Mouse (Mus musculus) heart, postnatal 0 days (tissue): ENCODE data around the gene Pappa2. TPM values are rescaled to one million over a fixed set of nuclear protein-coding genes. Genes with fewer than 3 reads are reported as not detected.

Source experiments
- ATAC-seq: fragments of 200-750 bp; cut with Nextera tagmentation; 2 replicates; pipeline ENCODE4 v1.8.0; 2017; ENCODE audit warnings: low read depth, moderate number of reproducible peaks, moderate library complexity; ENCODE audit not compliant: insufficient read depth
- DNase-seq: peaks from one replicate; pipeline ENCODE4 v3.0.0-alpha.2; 2016; ENCODE audit warnings: low spot score
- H3K27ac ChIP-seq: fragments of 300-500 bp; sonication (generic); 2 replicates; pipeline ENCODE4 v1.5.1; 2014; ENCODE audit warnings: low read depth, mild to moderate bottlenecking
- H3K27me3 ChIP-seq: fragments of 300-500 bp; sonication (generic); 2 replicates; pipeline ENCODE4 v1.6.1; 2014; ENCODE audit warnings: low read length, mixed read lengths; ENCODE audit not compliant: control insufficient read depth, insufficient read depth
- H3K36me3 ChIP-seq: fragments of 300-500 bp; sonication (generic); replicated peaks from 2 replicates; pipeline ENCODE4 v1.6.1; 2014; ENCODE audit warnings: low read length, mixed read lengths; ENCODE audit not compliant: control insufficient read depth, insufficient read depth
- H3K4me1 ChIP-seq: fragments of 300-500 bp; sonication (generic); 2 replicates; pipeline ENCODE4 v1.6.1; 2014; ENCODE audit warnings: antibody characterized with exemption; ENCODE audit not compliant: control insufficient read depth, insufficient read depth
- H3K4me2 ChIP-seq: fragments of 300-500 bp; sonication (generic); 2 replicates; pipeline ENCODE4 v1.6.1; 2014; ENCODE audit warnings: low read depth, mild to moderate bottlenecking, low read length, moderate library complexity
- H3K4me3 ChIP-seq: fragments of 300-500 bp; sonication (generic); 2 replicates; pipeline ENCODE4 v1.5.1; 2014; ENCODE audit warnings: low read depth, low read length
- H3K9ac ChIP-seq: fragments of 300-500 bp; sonication (generic); replicated peaks from 2 replicates; pipeline ENCODE4 v1.6.1; 2014; ENCODE audit warnings: low read depth, low read length, mixed read lengths
- H3K9me3 ChIP-seq: fragments of 300-500 bp; sonication (generic); replicated peaks from 2 replicates; pipeline ENCODE4 v1.6.1; 2016; ENCODE audit warnings: low read length; ENCODE audit not compliant: control insufficient read depth
- CTCF ChIP-seq: IDR thresholded peaks from 2 replicates; pipeline ENCODE4 v1.5.1; 2016; ENCODE audit warnings: antibody characterized with exemption, control low read depth, low read depth
- EP300 ChIP-seq: IDR thresholded peaks from 2 replicates; pipeline ENCODE4 v1.6.1; 2016; ENCODE audit warnings: antibody characterized with exemption, low read depth
- WGBS: fragments of 180-500 bp; shearing (Covaris S2); extraction: QIAGEN DNeasy Blood & Tissue Kit; methylation state at CpG from one replicate; pipeline ENCODE4 v1.1.7; 2014; 5-methylcytosine and 5-hydroxymethylcytosine counted together
- polyA plus RNA-seq: library from polyadenylated mRNA; unstranded; fragments of >200 nt; fragmentation: Nextera tagmentation; extraction: Ambion mirVana; gene quantifications from 2 replicates; pipeline ENCODE4 v1.2.1, GENCODE M21; 2015
- total RNA-seq: library from RNA; depleted of rRNA; stranded (reverse); fragments of >200 nt; gene quantifications from 2 replicates; pipeline ENCODE4 v1.2.3, GENCODE M21; 2014; ENCODE audit warnings: low replicate concordance

The Pappa2 gene
- total and polyA plus RNA-seq, 2 experiments from 2014 or later, result 0.08 to 0.16 TPM

DNA sequence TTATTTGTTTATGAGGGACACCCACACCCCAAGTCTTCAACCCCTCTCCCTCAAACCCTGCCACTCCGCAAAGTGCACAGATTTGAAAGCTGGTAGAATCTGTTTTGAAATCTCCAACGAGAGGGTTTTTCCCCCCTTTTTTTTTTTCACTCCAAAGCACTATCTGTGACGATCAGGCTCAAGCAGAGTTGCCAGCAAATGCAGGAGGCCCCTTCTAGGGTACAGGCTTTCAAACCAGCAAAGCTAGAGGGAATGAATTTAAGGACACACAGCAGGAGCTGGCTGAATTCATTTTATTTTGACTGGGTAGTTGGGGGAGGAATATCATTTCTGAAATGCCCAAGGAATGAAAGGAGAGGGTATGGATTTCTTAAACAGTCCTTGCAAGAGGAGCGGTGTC is 19.3 kb downstream of the Pappa2 start:
- Histone ChIP-seq H3K4me2 (no peak overlapping the region), H3K4me3 (no peak overlapping the region), H3K36me3 (no peaks in the 10 kb centered on the region), H3K4me1 (no peaks in the 10 kb centered on the region; the same call in 1 of the 2 replicates), H3K9ac (no peak overlapping the region), H3K27ac (no peak overlapping the region), H3K9me3 (no peaks in the 10 kb centered on the region), H3K27me3 (no peaks in the 10 kb centered on the region)
- TF ChIP-seq CTCF (no peak), EP300 (no peak)
- ATAC-seq, result no peak
- no peak for DNase-seq
- WGBS, result 38% methylated on average over 4 of the region's 4 CpGs

DNA sequence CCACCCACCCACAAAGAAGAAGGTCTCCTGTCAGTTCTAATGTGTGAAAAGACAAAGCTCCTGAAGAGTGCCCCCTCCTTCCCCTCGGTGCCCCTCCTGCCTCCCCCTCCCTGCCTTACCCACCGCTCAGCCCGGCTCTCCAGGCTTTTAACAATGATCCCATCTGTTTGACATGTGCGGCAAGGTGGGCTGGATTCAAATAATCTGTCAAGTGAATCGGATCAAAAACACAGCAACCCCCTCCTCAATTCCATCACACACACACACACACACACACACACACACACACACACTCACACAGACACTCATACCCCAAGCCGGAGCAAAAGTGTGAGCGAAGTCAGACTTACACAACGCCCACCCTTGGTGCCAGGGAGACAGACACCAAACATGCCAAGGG is 19.7 kb downstream of the Pappa2 start:
- DNase-seq (no peak), ATAC-seq (no peak)
- no peak overlapping the region for H3K27ac ChIP-seq
- no peak overlapping the region for H3K9ac ChIP-seq
- no peaks in the 10 kb centered on the region for H3K36me3 ChIP-seq
- WGBS, result 23% methylated on average over 8 of the region's 8 CpGs
- no peaks in the 10 kb centered on the region for H3K9me3 ChIP-seq
- TF ChIP-seq EP300, result no peak
- no peak for TF ChIP-seq CTCF
- 0 out of 2 replicates have a peak overlapping the region, but pooled peaks have one; percentile 25 for H3K4me2 ChIP-seq
- H3K4me3 ChIP-seq, result no peak overlapping the region
- no peaks in the 10 kb centered on the region; the same call in 1 of the 2 replicates for H3K4me1 ChIP-seq
- no peaks in the 10 kb centered on the region for H3K27me3 ChIP-seq

DNA sequence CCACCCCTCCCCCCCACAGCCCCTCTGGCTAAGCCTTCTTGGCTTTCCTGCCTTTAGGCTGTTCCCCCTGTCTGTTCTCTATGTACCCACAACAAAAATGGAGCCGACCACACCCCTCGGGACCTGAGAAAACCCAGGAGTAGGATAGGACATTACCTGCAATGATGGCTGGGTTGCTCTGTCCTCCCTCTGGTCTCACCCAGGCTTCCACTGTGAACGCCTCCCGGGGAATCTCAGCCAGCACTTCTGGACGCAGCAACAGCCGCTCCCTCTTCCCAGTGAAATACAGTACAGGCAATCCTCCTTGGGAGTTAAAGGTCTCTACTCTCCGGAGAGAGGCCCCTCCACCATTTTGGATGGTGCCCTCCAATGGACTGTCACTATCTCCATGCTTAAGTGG is 23.9 kb downstream of the Pappa2 start:
- Histone ChIP-seq H3K9ac (no peak overlapping the region), H3K4me3 (no peak overlapping the region), H3K36me3 (no peaks in the 10 kb centered on the region), H3K27ac (no peak overlapping the region), H3K4me2 (no peak overlapping the region), H3K27me3 (no peaks in the 10 kb centered on the region), H3K4me1 (no peaks in the 10 kb centered on the region; the same call in 1 of the 2 replicates), H3K9me3 (no peaks in the 10 kb centered on the region)
- WGBS, result 65% methylated on average over 7 of the region's 7 CpGs
- DNase-seq (no peak), ATAC-seq (no peak)
- TF ChIP-seq EP300 (no peak), CTCF (no peak)

DNA sequence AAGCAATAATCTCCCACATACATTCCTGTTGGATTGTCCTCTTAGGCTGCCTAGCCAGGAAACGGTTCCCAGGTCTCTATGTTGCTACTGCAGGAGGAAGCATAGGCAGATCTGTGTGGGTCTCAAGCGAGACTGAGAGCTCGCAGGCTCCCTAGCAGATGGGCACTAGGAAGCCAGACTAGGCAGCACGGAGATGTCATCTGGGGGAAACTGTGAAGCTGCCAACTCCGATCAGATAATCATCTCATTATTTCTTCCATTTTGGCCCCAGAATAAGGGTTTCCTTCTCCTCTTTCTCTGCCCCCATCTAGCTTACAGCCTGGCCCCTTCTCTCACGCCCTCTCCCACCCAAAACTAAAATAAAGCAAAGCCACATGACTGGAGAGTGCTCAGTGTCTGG is 25.5 kb downstream of the Pappa2 start:
- Histone ChIP-seq H3K4me2 (no peak overlapping the region), H3K9me3 (no peaks in the 10 kb centered on the region), H3K9ac (no peak overlapping the region), H3K4me3 (no peak overlapping the region), H3K4me1 (no peaks in the 10 kb centered on the region), H3K27me3 (no peaks in the 10 kb centered on the region), H3K36me3 (no peaks in the 10 kb centered on the region), H3K27ac (no peak overlapping the region)
- ATAC-seq, result no peak
- 36% methylated on average over 6 of the region's 6 CpGs for WGBS
- no peak for DNase-seq
- no peak for TF ChIP-seq CTCF
- TF ChIP-seq EP300, result no peak

DNA sequence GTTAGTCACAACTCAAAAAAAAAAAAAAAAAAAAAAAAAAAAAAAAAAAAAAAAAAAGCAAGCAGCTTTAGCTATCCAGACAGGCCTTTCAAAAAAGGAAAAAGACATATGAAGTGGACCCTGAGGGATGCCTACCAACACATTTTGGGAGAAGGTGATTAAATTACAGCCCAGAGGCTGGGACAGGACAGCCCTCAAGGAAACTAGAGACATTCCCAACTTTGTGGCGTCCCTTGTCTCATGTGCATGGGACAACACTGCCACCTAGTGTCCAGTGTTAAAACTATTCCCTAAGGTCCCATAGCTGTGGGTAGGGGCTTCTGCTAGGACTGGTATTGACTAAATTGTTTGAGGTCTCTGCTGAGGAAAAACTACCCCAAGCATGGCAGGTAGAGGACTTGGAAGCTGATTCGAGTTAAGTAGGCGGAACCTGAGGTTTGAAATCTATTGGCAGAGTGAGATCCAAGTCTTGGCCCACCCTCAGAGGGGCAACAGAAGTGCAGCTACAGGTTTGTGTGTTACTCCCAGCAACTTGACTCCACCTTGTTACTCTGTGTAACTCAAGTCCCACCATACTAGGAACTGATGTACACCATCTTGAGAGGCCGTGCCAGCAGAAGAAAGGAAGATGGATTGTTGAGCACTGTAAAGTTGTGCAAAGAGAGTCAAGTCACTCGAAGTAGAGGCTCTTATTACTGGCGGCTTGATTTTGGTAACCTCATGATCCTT is 26.6 kb downstream of the Pappa2 start:
- Histone ChIP-seq H3K9me3 (no peaks in the 10 kb centered on the region), H3K27me3 (no peaks in the 10 kb centered on the region), H3K27ac (no peak overlapping the region), H3K4me1 (no peaks in the 10 kb centered on the region), H3K4me2 (no peak overlapping the region), H3K36me3 (no peaks in the 10 kb centered on the region), H3K4me3 (no peak overlapping the region), H3K9ac (no peak overlapping the region)
- WGBS, result 40% methylated on average over 6 of the region's 6 CpGs
- DNase-seq (peak; percentile 40), ATAC-seq (no peak)
- TF ChIP-seq EP300, result no peak
- peak; percentile 94 for TF ChIP-seq CTCF

DNA sequence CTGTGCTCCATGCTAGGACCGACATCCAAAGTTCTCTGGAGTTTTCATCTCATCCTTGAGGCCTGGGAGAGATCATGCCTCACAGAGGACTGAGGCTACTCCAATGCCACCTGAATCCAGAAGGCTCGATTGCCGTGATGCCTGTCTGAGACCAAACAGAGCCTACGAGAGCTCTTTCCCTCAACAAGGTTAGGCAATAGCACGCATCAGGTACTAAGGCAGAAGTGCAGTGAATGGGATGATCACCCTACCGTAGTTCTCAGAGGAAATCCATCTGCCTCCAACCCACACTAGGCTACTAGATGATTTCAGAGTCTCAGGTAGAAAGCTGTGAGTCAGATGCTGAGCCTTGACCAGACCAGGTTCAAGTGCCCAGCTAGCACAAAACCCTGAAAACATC is 31.2 kb downstream of the Pappa2 start:
- no peak overlapping the region for H3K9ac ChIP-seq
- no peaks in the 10 kb centered on the region for H3K27me3 ChIP-seq
- no peak for ATAC-seq
- H3K36me3 ChIP-seq, result no peaks in the 10 kb centered on the region
- DNase-seq, result no peak
- TF ChIP-seq EP300 (no peak), CTCF (no peak)
- no peak overlapping the region for H3K4me3 ChIP-seq
- no peak overlapping the region for H3K4me2 ChIP-seq
- H3K4me1 ChIP-seq, result no peaks in the 10 kb centered on the region
- no peak overlapping the region for H3K27ac ChIP-seq
- WGBS, result 84% methylated on average over 6 of the region's 6 CpGs
- no peaks in the 10 kb centered on the region for H3K9me3 ChIP-seq
